Mouse (Mus musculus) B cell, adult 2 months (primary cell): ENCODE results near the gene Ajuba.

ENCODE experiments used
- DNase-seq, 2 experiments: peaks; one replicate each; pipeline ENCODE4 v3.0.0; 2022

Gene Ajuba

GRCm38 (mm10) chr14:54591056-54591455 lies 13.7 kb upstream of the Ajuba start:
- DNase-seq = no peak

DNA sequence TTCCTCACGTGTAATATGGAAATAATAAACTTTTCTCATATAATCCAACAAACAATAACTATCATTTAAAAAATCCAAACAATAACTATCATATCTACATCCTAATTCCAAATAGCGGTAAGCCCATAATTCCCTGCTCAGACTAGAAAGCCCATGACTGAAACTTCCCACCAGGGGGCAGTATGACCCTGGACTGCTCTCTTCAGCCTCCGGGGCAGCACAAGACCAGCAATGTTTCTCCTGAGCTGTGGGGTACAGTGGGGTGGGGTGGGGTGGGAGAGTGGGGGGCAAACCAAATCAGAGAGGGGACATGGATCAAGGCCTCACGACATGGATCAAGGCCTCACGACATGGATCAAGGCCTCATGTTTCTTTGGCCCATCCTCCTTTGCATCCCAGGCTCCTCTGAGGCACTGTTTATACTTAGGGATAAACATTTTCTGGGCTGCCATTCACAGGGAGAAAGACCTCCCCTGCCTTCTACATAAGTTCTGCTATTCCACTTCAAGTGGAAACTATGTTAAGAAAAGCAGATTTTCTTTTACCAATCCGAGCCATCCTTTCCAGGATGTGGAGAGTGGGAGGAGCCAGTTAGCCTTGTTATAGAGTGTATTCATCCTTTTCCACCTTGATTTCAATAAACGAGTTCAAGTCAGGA lies 6.5 kb upstream of the Ajuba start:
- DNase-seq = peak; percentile 66 to 71

GRCm38 (mm10) chr14:54582536-54582935 lies 5.2 kb upstream of the Ajuba start:
- DNase-seq = no peak

- DNase-seq = no peak
Measured at GRCm38 (mm10) chr14:54579638-54580037, 2.3 kb upstream of the Ajuba start.

DNA sequence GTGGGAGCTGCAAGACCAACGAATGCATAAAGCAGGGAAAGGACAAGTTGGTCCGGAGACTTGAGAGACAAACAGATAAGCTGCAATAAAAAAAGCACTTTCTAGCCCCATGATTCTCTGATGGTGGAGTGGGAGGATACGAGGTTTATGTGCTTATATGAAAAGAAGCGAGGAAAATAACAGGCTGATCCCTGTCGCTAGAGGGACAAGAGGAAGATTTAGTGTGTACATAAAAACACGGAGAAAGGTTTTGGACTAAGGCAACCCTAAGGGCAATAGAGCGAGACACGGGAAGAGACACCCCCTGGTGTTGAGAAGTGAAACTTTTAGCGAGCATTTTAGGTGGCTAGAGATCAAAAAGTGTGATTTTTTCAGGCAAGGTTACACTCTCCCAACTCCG lies 705 bp upstream of the Ajuba start:
- DNase-seq = peak; percentile 51 to 62

- DNase-seq = peak; percentile 38 to 52
Measured at GRCm38 (mm10) chr14:54576241-54577088, 893 bp downstream of the Ajuba start.

- no peak for DNase-seq
Measured at GRCm38 (mm10) chr14:54575631-54576030, 1.7 kb downstream of the Ajuba start.

- no peak for DNase-seq
Measured at GRCm38 (mm10) chr14:54575031-54575430, 2.3 kb downstream of the Ajuba start.

DNA sequence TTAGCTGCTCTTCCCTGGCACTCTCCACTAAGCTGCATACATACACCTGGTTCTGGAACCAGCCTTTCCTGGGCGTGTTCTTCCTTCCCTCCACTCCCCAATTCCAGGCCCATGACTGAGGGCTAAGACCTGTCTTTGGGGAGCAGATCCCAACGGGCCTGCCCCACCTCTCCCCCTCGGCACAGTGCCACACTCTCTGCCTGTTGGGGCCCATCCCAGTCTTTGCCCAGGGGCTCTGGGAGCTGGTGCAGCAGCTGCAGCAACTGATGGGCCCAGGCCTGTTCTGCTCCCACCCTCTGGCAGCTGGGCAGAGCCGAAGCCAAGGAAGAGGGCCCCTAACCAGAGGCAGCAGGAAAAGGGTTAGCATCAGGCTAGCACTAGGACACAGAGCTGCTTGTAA lies 3.1 kb downstream of the Ajuba start:
- no peak for DNase-seq

GRCm38 (mm10) chr14:54572790-54573736 lies 4.3 kb downstream of the Ajuba start:
- DNase-seq = no peak

- DNase-seq = no peak
Measured at GRCm38 (mm10) chr14:54572122-54572521, 5.2 kb downstream of the Ajuba start.

DNA sequence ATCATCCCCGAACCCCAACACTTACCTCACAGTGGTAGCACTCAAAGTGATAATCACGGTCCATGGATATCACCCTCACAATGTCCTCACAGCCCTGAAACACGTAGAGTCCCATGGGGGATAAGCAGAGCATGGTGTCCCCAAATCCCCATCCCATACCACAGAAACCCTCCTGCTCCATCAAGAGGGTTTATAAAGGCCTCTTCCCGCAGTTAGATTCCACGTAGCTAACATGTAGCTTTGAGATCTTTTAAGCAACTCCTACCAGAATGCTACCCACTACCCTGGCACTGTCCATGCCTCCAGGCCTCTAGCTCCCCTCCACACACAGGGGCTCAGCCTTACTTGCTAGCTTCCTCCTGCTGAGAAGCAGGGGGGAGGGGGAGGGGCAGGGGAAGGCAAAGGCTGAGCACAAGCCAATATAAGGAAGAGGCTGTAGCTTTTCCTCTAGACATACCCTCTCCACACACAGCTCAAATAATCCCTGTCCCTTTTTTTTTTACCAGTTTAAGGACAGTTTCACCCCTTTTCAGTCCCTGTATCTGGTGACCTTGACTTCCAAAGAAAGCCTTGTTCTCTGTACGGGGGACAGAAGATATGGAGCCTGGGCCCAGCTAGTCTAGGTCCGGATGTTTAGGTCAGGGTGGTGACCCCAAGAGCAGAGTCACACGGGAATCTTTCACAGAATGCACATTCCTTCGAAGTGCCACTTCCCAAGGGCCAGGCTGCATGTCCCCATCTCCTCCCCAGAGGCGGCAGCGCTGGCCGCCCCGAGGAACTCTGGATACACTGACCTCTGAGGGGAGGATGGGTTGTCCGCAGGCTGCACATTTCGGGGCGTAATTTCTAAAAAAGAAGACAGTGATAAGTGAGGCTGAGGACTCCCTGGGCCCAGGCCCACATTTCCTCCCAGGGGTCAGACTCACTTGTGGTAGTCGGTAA lies 7.6 kb downstream of the Ajuba start:
- no peak for DNase-seq

GRCm38 (mm10) chr14:54568694-54569414 lies 8.5 kb downstream of the Ajuba start:
- DNase-seq = peak; percentile 74 to 75

- DNase-seq = no peak
Measured at GRCm38 (mm10) chr14:54560527-54561242, 16.7 kb downstream of the Ajuba start.

GRCm38 (mm10) chr14:54557330-54557729 lies 20.0 kb downstream of the Ajuba start:
- DNase-seq = no peak

GRCm38 (mm10) chr14:54553975-54554769 lies 23.2 kb downstream of the Ajuba start, which contains the start of gene Haus4:
Haus4 (minus strand) TSS chr14:54554616.
- peak; percentile 83 to 86 for DNase-seq

- peak; percentile 41 to 50 for DNase-seq
Measured at GRCm38 (mm10) chr14:54553454-54553974, 23.8 kb downstream of the Ajuba start.

DNA sequence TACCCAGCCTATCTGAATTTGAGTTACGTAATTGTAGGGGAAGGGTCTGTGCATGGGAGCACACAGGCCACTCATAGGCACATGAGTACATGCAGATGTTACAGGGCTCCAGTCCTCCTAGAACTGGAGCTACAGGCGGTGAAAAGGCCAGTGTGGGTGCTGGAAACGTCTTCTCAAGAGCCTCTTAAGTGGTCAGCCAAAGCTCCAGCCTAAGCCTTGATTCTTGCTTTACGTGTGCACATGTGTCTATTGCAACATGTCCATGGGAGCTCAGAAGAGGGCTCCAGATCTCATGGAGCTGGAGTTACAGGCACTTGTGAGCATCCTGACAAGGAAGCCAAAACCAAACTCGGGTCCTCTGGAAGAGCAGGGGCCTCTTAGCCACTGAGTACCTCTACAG lies 32.7 kb downstream of the Ajuba start:
- DNase-seq = no peak

GRCm38 (mm10) chr14:54540771-54541170 lies 36.6 kb downstream of the Ajuba start:
- DNase-seq = no peak
